Mouse (Mus musculus) heart, embryonic 12.5 days (tissue): ENCODE measurements around the gene Arhgap21. TPM values are rescaled to one million over a fixed set of nuclear protein-coding genes. Genes with fewer than 3 reads are reported as not detected.

Experiments used
- ATAC-seq: fragments of 200-750 bp; cut with Nextera tagmentation; 2 replicates; pipeline ENCODE4 v1.8.0; 2017; ENCODE audit warnings: moderate TSS enrichment, moderate library complexity; ENCODE audit not compliant: insufficient number of reproducible peaks, low FRiP score
- H3K27ac ChIP-seq: fragments of 300-500 bp; sonication (generic); 2 replicates; pipeline ENCODE4 v1.5.1; 2016; ENCODE audit warnings: mild to moderate bottlenecking, moderate library complexity; ENCODE audit not compliant: poor library complexity, severe bottlenecking
- H3K27me3 ChIP-seq: fragments of 300-500 bp; sonication (generic); replicated peaks from 2 replicates; pipeline ENCODE4 v1.6.1; 2016; ENCODE audit warnings: mild to moderate bottlenecking, moderate library complexity
- H3K36me3 ChIP-seq: fragments of 300-500 bp; sonication (generic); 2 replicates; pipeline ENCODE4 v1.6.1; 2016; ENCODE audit warnings: mild to moderate bottlenecking, moderate library complexity
- H3K4me1 ChIP-seq: fragments of 300-500 bp; sonication (generic); replicated peaks from 2 replicates; pipeline ENCODE4 v1.6.1; 2016; ENCODE audit warnings: mild to moderate bottlenecking
- H3K4me2 ChIP-seq: fragments of 300-500 bp; sonication (generic); 2 replicates; pipeline ENCODE4 v1.6.1; 2016; ENCODE audit warnings: mild to moderate bottlenecking, moderate library complexity
- H3K4me3 ChIP-seq: fragments of 300-500 bp; sonication (generic); 2 replicates; pipeline ENCODE4 v1.5.1; 2016; ENCODE audit warnings: mild to moderate bottlenecking
- H3K9ac ChIP-seq: fragments of 300-500 bp; sonication (generic); 2 replicates; pipeline ENCODE4 v1.6.1; 2016; ENCODE audit warnings: mild to moderate bottlenecking, moderate library complexity
- H3K9me3 ChIP-seq: fragments of 300-500 bp; sonication (generic); replicated peaks from 2 replicates; pipeline ENCODE4 v1.6.1; 2016; ENCODE audit warnings: mild to moderate bottlenecking, moderate library complexity
- WGBS: fragments of 180-500 bp; shearing (Covaris S2); methylation state at CpG from one replicate; pipeline ENCODE4 v1.1.7; 2016; 5-methylcytosine and 5-hydroxymethylcytosine counted together
- polyA plus RNA-seq: library from polyadenylated mRNA; unstranded; fragments of >200 nt; fragmentation: Nextera tagmentation; extraction: Ambion mirVana; gene quantifications from 2 replicates; pipeline ENCODE4 v1.2.1, GENCODE M21; 2016

Arhgap21 gene
- polyA plus RNA-seq, 1 experiment from 2014 or later, result 28.2 TPM

DNA sequence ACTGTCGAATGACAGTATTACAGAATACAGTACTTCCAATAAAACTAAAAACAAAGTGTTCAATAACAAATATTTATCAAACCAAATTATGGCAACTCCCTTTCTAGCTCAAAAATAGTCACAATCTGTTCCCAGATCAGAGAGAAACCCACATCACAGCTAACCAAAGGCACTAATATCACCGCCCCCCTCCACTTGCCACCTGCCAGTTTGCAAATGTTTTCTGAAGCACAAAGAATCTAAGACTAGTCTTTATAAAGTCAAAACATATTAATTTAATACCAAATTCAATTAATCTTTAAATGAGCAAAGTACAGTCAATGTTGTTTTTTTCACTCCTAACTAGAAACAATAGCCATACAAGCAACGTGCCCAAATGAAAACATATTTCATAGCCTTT is 3.3 kb downstream of the Arhgap21 start:
- H3K36me3 ChIP-seq, result no peaks in the 10 kb centered on the region
- no peak overlapping the region for H3K9ac ChIP-seq
- WGBS, result 90% methylated on average over 3 of the region's 3 CpGs
- H3K4me1 ChIP-seq, result peaks cover 42% of the 10 kb centered on the region
- no peak for ATAC-seq
- no peak overlapping the region for H3K27ac ChIP-seq
- peak overlapping the region; percentile 94; the same call in 1 of the 2 replicates for H3K4me3 ChIP-seq
- H3K4me2 ChIP-seq, result peak overlapping the region; percentile 46; the same call in 1 of the 2 replicates
- H3K27me3 ChIP-seq, result no peaks in the 10 kb centered on the region
- no peaks in the 10 kb centered on the region for H3K9me3 ChIP-seq

DNA sequence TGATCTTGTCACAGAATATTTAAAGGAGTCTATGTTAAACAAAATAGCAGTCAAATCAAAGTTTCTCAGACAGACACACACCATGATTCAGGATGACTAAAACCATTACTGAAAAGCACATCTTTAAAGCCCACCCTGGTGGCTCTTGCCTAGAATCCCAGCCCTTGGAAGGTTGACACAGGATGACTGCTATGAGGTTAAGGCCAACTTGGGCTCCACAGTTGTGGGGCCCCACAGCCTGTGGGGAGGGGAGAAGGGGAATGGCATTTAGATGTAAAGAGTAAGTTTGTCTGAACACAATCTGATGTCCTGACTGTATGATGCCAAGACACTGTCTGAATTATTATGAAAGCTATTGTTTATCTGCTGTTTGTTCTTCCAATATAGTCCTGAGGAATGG is 4.2 kb downstream of the Arhgap21 start:
- no peak overlapping the region for H3K4me3 ChIP-seq
- peak overlapping the region; percentile 41 for H3K4me2 ChIP-seq
- no peaks in the 10 kb centered on the region for H3K36me3 ChIP-seq
- no peak for ATAC-seq
- peaks cover 46% of the 10 kb centered on the region for H3K4me1 ChIP-seq
- H3K27me3 ChIP-seq, result no peaks in the 10 kb centered on the region
- H3K9me3 ChIP-seq, result no peaks in the 10 kb centered on the region
- no peak overlapping the region for H3K9ac ChIP-seq
- H3K27ac ChIP-seq, result no peak overlapping the region

DNA sequence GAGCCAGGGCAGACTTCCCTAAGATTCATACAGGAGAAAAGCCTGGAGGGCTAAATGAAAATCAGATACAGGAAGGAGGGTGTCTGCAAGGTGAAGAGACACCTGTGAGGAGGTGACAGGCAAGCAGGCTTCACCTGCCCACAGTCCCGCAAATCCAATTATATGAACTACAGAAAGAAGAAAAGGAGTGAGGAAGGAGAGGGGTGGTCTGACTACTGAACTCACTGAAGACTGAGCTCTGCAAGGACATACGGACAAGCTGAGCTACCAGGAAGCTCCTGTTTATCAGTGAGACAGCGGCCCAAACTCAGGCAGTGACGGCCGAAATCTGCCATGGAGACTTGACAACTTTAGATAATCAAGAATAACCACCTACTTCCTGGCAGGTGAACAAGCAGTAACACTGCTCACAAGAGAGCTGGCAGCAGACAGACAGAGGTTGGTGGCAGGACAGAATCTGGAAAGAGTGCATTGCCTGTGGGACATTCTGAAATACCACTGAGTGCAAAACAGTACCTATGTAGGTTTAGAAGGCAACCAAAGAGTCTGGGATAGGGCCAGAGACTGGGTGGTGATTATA is 5.4 kb downstream of the Arhgap21 start:
- peaks cover 52% of the 10 kb centered on the region for H3K4me1 ChIP-seq
- no peaks in the 10 kb centered on the region for H3K36me3 ChIP-seq
- no peaks in the 10 kb centered on the region for H3K9me3 ChIP-seq
- H3K27me3 ChIP-seq, result no peaks in the 10 kb centered on the region
- 0 out of 2 replicates have a peak overlapping the region, but pooled peaks have one; percentile 46 for H3K9ac ChIP-seq
- WGBS, result 21% methylated on average over 5 of the region's 5 CpGs
- peak overlapping the region; percentile 56 for H3K4me2 ChIP-seq
- no peak overlapping the region for H3K4me3 ChIP-seq
- no peak for ATAC-seq
- H3K27ac ChIP-seq, result peak overlapping the region; percentile 76

DNA sequence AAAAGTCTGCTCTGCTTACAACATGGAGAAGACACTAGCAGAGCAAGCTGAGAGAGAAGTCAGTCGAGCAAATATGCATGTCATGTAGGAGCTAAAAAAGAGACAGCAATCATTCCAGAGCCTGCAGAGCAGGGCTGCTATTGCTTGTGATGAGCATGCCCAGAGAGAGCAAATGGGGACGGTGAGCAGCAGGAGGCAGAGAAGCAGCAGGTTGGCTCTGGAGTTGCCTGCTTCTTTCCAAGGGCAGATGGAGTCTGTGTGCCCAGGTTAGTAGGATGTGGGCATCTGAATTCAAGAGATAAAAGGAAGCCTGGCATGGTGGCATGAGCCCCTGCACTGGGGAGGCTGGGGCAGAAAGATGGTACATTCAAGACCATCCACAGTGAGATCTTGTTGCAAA is 6.4 kb downstream of the Arhgap21 start:
- Histone ChIP-seq H3K9ac (no peak overlapping the region), H3K36me3 (no peaks in the 10 kb centered on the region), H3K4me2 (peak overlapping the region; percentile 41), H3K27ac (peak overlapping the region; percentile 57), H3K27me3 (no peaks in the 10 kb centered on the region), H3K9me3 (no peaks in the 10 kb centered on the region), H3K4me1 (peaks cover 52% of the 10 kb centered on the region), H3K4me3 (no peak overlapping the region)
- 25% methylated on average over 2 of the region's 2 CpGs for WGBS
- ATAC-seq, result no peak

DNA sequence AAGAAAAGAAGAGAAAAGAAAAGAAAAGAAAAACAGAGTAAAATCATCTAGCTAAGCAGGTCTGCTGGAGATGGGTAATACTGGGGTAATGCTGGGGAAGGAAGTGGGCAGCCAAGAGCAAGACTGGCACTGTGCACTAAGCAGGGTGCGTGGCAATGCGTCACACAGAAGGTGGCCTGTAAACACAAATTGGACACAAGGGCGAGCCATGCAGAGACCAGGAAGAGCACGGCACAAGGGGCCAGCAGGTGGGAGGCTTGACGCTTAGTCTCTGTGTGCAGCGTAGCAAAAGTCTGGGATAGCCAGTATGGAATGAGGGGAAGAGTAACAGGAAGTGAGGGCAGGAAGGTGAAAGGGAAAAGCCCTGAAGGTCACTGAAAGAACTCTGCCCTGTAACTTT is 6.9 kb downstream of the Arhgap21 start:
- Histone ChIP-seq H3K27ac (peak overlapping the region; percentile 57), H3K27me3 (no peaks in the 10 kb centered on the region), H3K4me1 (peaks cover 52% of the 10 kb centered on the region), H3K4me2 (peak overlapping the region; percentile 41), H3K36me3 (no peaks in the 10 kb centered on the region), H3K9me3 (no peaks in the 10 kb centered on the region), H3K4me3 (no peak overlapping the region), H3K9ac (no peak overlapping the region)
- 49% methylated on average over 6 of the region's 6 CpGs for WGBS
- ATAC-seq, result no peak

DNA sequence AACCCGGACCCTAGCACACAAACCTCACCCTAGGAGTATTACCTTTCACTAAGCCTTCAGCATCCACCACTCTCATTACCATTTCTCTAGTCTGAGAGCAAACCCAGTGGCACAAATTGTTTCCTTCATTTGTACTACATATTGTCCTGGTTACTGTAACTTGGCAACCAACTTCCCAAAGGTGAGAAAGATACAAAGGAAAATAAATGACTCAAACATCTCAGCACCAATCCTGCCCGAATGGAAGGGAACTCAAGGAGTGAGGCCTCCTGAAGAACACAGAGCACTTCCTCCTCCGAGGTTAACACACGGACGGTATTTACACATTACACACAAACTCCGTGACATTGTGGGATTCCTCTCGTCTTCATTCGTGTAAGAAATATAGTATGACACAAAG is 7.4 kb downstream of the Arhgap21 start:
- Histone ChIP-seq H3K4me2 (no peak overlapping the region), H3K27me3 (no peaks in the 10 kb centered on the region), H3K4me3 (no peak overlapping the region), H3K27ac (no peak overlapping the region), H3K4me1 (peaks cover 52% of the 10 kb centered on the region), H3K36me3 (no peaks in the 10 kb centered on the region), H3K9me3 (no peaks in the 10 kb centered on the region), H3K9ac (no peak overlapping the region)
- ATAC-seq, result no peak
- 74% methylated on average over 8 of the region's 8 CpGs for WGBS

DNA sequence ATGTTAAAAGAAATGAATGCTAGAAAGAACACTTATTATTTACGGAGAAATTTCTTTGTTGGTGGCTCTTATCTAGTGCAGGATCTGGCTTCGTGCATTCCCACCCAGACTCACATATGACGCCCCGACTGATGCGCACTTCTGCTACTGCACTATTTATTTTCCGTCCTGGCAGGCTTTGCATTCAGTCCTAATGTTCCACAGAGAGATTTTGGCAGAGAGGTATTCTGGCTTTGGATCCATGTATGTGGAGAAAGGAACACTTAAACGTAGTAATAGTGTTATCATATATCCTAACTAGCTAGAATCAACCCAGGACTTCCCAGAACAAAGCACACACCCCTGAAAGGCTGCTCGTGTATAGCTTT is 8.0 kb downstream of the Arhgap21 start:
- H3K9me3 ChIP-seq, result no peaks in the 10 kb centered on the region
- H3K9ac ChIP-seq, result no peak overlapping the region; the same call in 1 of the 2 replicates
- peaks cover 55% of the 10 kb centered on the region for H3K4me1 ChIP-seq
- no peak overlapping the region for H3K27ac ChIP-seq
- H3K27me3 ChIP-seq, result no peaks in the 10 kb centered on the region
- WGBS, result 70% methylated on average over 8 of the region's 8 CpGs
- H3K4me2 ChIP-seq, result no peak overlapping the region
- H3K4me3 ChIP-seq, result no peak overlapping the region
- no peak for ATAC-seq
- H3K36me3 ChIP-seq, result no peaks in the 10 kb centered on the region

DNA sequence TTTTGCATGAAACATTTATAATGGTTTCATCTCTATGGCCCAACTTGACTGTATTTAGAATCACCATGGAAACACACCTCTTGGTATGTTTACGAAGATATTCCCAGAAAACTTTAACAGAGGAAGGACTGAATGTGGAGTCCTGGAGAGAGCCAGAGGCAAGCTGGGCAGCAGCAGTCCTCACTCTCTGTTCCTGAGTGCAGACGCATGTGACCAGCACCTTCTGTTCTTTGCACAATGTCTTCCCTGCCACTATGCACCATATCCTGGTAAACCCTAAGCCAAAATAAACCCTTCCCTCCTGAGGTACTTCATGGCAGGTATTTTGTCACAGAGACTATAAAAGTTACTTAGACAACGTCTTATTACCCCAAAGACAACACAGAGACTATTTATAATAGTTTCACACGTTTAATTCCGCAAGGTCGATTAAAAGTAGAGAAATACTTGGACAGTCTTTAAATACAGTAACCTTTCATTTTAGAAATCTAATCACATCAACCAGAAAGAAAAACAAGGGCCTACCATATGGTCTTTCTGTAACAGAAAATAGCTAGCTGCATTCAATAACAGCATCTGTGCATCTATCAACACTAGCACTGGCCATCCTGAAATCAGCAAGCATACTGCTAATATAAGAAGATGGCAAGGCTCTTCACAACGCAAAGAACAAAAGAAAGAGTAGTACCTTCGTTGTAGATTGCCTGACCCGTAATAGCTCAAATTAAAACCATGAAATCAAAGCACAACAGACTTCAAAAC is 8.6 kb downstream of the Arhgap21 start:
- H3K27ac ChIP-seq, result no peak overlapping the region
- H3K9ac ChIP-seq, result no peak overlapping the region
- H3K4me2 ChIP-seq, result no peak overlapping the region
- ATAC-seq, result no peak
- H3K4me3 ChIP-seq, result no peak overlapping the region
- H3K27me3 ChIP-seq, result no peaks in the 10 kb centered on the region
- 78% methylated on average over 9 of the region's 9 CpGs for WGBS
- H3K9me3 ChIP-seq, result no peaks in the 10 kb centered on the region
- no peaks in the 10 kb centered on the region for H3K36me3 ChIP-seq
- H3K4me1 ChIP-seq, result peaks cover 59% of the 10 kb centered on the region

DNA sequence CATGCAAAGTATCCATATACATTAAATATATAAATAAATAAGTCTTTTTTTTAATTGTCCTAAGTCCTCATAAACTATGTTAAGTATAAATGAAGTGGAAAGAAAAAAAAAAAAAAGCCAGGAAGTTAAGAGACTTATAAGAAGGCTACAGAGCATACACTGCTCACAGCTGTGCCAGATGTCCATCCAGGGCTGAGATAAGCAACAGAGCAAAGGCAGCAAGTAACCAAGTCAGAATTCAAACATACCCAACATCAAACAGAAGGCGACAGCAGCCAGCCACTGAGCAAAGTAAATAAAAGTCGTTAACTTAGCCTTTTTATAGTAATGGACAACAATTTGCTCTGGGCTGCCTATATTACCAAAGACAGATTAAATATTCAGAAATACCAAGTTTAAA is 9.6 kb downstream of the Arhgap21 start:
- H3K4me2 ChIP-seq, result no peak overlapping the region
- no peaks in the 10 kb centered on the region for H3K36me3 ChIP-seq
- ATAC-seq, result 0 out of 2 replicates have a peak, but pooled peaks have one; percentile 61
- peaks cover 56% of the 10 kb centered on the region for H3K4me1 ChIP-seq
- H3K27me3 ChIP-seq, result no peaks in the 10 kb centered on the region
- H3K9me3 ChIP-seq, result no peaks in the 10 kb centered on the region
- no peak overlapping the region for H3K4me3 ChIP-seq
- H3K27ac ChIP-seq, result no peak overlapping the region
- no peak overlapping the region for H3K9ac ChIP-seq
- 36% methylated on average over 2 of the region's 2 CpGs for WGBS

DNA sequence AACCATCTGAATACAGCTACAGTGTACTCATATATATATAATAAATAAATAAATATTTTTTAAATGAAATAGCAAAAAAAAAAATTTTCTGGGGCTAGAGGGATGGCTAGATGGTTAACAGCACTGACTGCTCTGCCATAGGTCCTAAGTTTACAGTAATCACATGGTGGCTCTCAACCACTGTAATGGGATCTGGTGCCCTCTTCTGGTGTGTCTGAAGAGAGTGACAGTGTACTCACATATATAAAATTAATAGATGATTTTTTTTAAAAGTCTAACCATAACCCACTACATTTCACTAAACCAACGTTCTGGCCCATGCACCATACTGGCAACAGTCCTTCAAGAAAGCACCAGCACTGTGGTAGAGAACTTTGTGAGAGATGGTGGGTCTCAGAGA is 10.7 kb downstream of the Arhgap21 start:
- no peak overlapping the region for H3K4me3 ChIP-seq
- H3K27me3 ChIP-seq, result no peaks in the 10 kb centered on the region
- no peak overlapping the region for H3K4me2 ChIP-seq
- no peak overlapping the region for H3K9ac ChIP-seq
- no peaks in the 10 kb centered on the region for H3K9me3 ChIP-seq
- 97% methylated on average over 1 of the region's 1 CpGs for WGBS
- peaks cover 48% of the 10 kb centered on the region for H3K4me1 ChIP-seq
- H3K36me3 ChIP-seq, result no peaks in the 10 kb centered on the region
- no peak overlapping the region for H3K27ac ChIP-seq
- no peak for ATAC-seq

DNA sequence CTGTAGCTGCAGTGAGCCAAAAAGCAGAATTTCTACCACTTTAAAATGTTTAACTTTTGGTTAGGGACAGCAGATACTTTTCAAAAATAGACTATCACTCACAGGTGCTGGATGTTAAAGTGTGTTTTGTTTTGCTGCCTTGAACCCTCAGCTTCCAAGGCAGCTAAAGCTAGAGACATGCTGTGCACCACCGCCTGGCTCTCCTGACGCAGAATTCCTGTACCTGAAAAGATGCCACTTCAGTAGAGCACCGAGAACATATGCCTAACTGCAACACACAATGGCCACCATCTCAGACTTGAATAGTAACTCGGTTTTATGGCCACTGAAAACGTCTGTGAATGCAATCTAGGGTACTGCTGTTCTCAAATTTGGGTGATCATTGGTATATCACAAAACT is 12.0 kb downstream of the Arhgap21 start:
- Histone ChIP-seq H3K4me3 (no peak overlapping the region), H3K4me2 (no peak overlapping the region), H3K27ac (no peak overlapping the region), H3K4me1 (peaks cover 36% of the 10 kb centered on the region), H3K9me3 (no peaks in the 10 kb centered on the region), H3K27me3 (no peaks in the 10 kb centered on the region), H3K9ac (no peak overlapping the region), H3K36me3 (no peaks in the 10 kb centered on the region)
- 79% methylated on average over 5 of the region's 5 CpGs for WGBS
- no peak for ATAC-seq

DNA sequence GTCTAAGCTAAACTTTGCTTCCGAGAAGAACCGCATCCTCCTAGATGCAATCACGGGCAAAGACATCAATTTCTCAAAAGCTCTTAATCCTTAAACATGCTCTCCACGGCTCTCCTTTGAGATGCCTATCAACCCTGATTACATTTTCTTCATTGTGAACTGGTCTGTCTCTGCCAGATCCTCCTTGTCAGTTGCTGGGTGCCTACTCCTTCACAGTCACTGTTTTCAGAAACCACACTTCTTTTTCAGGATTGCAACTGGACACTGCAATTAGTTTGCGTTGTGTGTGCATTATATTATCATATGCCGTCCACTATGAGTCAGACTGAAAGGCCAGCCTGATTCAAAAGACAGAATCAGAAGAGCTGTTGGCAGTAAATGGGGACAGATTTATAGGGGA is 12.7 kb downstream of the Arhgap21 start:
- H3K9ac ChIP-seq, result no peak overlapping the region
- H3K4me2 ChIP-seq, result no peak overlapping the region
- peaks cover 36% of the 10 kb centered on the region for H3K4me1 ChIP-seq
- no peaks in the 10 kb centered on the region for H3K27me3 ChIP-seq
- no peaks in the 10 kb centered on the region for H3K9me3 ChIP-seq
- H3K27ac ChIP-seq, result no peak overlapping the region
- no peak overlapping the region for H3K4me3 ChIP-seq
- 61% methylated on average over 6 of the region's 6 CpGs for WGBS
- ATAC-seq, result no peak
- H3K36me3 ChIP-seq, result no peaks in the 10 kb centered on the region
